Mouse (Mus musculus): Measurements from ENCODE around the gene Asxl2. TPM values are rescaled to one million over a fixed set of nuclear protein-coding genes. Genes with fewer than 3 reads are reported as not detected.
A peak's percentile ranks its signal among the peaks of the same experiment; 100 is the strongest.

Gene Asxl2
- polyA plus RNA-seq, 1 experiment, result 17.3 TPM

GRCm38 (mm10) chr12:3537616-3538015 lies 111.0 kb downstream of the Asxl2 start:
- H3K27me3 ChIP-seq (ENCODE audit: control insufficient read depth, insufficient read depth, low read length), result no peaks in the 10 kb centered on the region
- no peak for TF ChIP-seq CTCF (IDR thresholded peaks at IDR 0.05; ENCODE audit: borderline replicate concordance, control insufficient read depth, extremely low read depth, insufficient read depth, low read length, poor library complexity)
- TF ChIP-seq POLR2A (IDR thresholded peaks at IDR 0.05; ENCODE audit: control insufficient read depth, extremely low read depth, insufficient read depth, low read length, poor library complexity), result no peak
- H3K4me3 ChIP-seq (ENCODE audit: control insufficient read depth, insufficient read depth, low read length), result no peak overlapping the region
- H3K4me1 ChIP-seq (replicated peaks; ENCODE audit: control insufficient read depth, insufficient read depth, low read length), result peaks cover 5% of the 10 kb centered on the region; the same call in 1 of the 2 replicates
- H3K27ac ChIP-seq (ENCODE audit: control insufficient read depth, insufficient read depth, low read length), result no peak overlapping the region
- no peak for DNase-seq
- no peaks in the 10 kb centered on the region for H3K36me3 ChIP-seq (ENCODE audit: control insufficient read depth, insufficient read depth, low read length)
- WGBS, result 86% methylated on average over 3 of the region's 3 CpGs

DNA sequence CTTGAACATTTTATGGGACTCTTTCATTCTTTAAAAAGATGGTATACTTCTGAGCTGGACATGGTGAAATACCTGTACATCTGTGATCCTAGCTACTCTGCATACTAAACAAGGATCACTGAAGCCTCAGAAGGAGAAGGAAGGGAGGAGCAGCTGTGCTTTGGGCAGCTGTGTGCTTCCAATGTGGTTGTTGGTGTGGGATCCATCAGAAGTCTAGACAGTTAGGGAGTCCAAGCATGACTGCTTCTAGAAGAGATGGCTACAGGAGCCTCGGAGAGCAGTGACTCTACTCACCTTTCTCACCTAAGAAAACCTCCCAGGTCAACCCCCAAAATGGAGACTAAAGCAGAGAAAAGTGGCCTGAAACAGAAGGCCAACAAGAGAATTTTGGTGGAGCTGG lies 111.4 kb downstream of the Asxl2 start:
- H3K4me3 ChIP-seq (ENCODE audit: control insufficient read depth, insufficient read depth, low read length), result no peak overlapping the region
- TF ChIP-seq POLR2A (IDR thresholded peaks at IDR 0.05; ENCODE audit: control insufficient read depth, extremely low read depth, insufficient read depth, low read length, poor library complexity), result no peak
- TF ChIP-seq CTCF (IDR thresholded peaks at IDR 0.05; ENCODE audit: borderline replicate concordance, control insufficient read depth, extremely low read depth, insufficient read depth, low read length, poor library complexity), result no peak
- no peak for DNase-seq
- H3K27ac ChIP-seq (ENCODE audit: control insufficient read depth, insufficient read depth, low read length), result no peak overlapping the region
- H3K27me3 ChIP-seq (ENCODE audit: control insufficient read depth, insufficient read depth, low read length), result no peaks in the 10 kb centered on the region
- H3K4me1 ChIP-seq (replicated peaks; ENCODE audit: control insufficient read depth, insufficient read depth, low read length), result peaks cover 7% of the 10 kb centered on the region; the same call in 1 of the 2 replicates
- WGBS, result 95% methylated on average over 1 of the region's 1 CpGs
- H3K36me3 ChIP-seq (ENCODE audit: control insufficient read depth, insufficient read depth, low read length), result no peaks in the 10 kb centered on the region

DNA sequence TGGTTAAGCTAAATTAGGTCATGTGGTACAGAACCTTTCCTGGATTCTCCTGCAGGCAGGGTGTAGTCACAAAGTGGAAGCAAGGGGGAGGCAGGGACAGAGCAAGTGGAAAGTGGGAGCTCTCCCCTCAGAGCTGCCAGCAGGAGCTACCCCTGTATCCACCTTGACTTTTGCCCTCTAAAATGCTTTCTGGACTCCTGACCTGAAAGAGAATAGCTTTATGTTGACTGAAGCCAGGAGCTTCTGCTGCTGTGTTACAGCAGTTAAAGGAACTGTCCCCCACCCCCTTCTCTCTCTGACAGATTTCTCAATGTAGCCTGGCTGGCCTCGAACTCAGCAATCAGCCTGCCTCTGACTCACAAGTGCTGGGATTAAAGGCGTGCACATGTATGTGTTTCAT lies 112.9 kb downstream of the Asxl2 start:
- Histone ChIP-seq H3K27ac (ENCODE audit: control insufficient read depth, insufficient read depth, low read length) (no peak overlapping the region), H3K4me1 (replicated peaks; ENCODE audit: control insufficient read depth, insufficient read depth, low read length) (peaks cover 7% of the 10 kb centered on the region; the same call in 1 of the 2 replicates), H3K27me3 (ENCODE audit: control insufficient read depth, insufficient read depth, low read length) (no peaks in the 10 kb centered on the region), H3K4me3 (ENCODE audit: control insufficient read depth, insufficient read depth, low read length) (no peak overlapping the region), H3K36me3 (ENCODE audit: control insufficient read depth, insufficient read depth, low read length) (no peaks in the 10 kb centered on the region)
- no peak for DNase-seq
- TF ChIP-seq CTCF (IDR thresholded peaks at IDR 0.05; ENCODE audit: borderline replicate concordance, control insufficient read depth, extremely low read depth, insufficient read depth, low read length, poor library complexity) (no peak), POLR2A (IDR thresholded peaks at IDR 0.05; ENCODE audit: control insufficient read depth, extremely low read depth, insufficient read depth, low read length, poor library complexity) (no peak)
- WGBS, result 78% methylated on average over 2 of the region's 2 CpGs

- Histone ChIP-seq H3K36me3 (ENCODE audit: control insufficient read depth, insufficient read depth, low read length) (no peaks in the 10 kb centered on the region), H3K4me1 (replicated peaks; ENCODE audit: control insufficient read depth, insufficient read depth, low read length) (peaks cover 10% of the 10 kb centered on the region), H3K4me3 (ENCODE audit: control insufficient read depth, insufficient read depth, low read length) (no peak overlapping the region), H3K27me3 (ENCODE audit: control insufficient read depth, insufficient read depth, low read length) (no peaks in the 10 kb centered on the region), H3K27ac (ENCODE audit: control insufficient read depth, insufficient read depth, low read length) (no peak overlapping the region)
- no peak for TF ChIP-seq POLR2A (IDR thresholded peaks at IDR 0.05; ENCODE audit: control insufficient read depth, extremely low read depth, insufficient read depth, low read length, poor library complexity)
- no peak for TF ChIP-seq CTCF (IDR thresholded peaks at IDR 0.05; ENCODE audit: borderline replicate concordance, control insufficient read depth, extremely low read depth, insufficient read depth, low read length, poor library complexity)
- 94% methylated on average over 7 of the region's 7 CpGs for WGBS
- DNase-seq, result no peak
Observed at GRCm38 (mm10) chr12:3540871-3541270, 114.2 kb downstream of the Asxl2 start.

- DNase-seq, result no peak
- 57% methylated on average over 3 of the region's 3 CpGs for WGBS
- no peaks in the 10 kb centered on the region for H3K36me3 ChIP-seq (ENCODE audit: control insufficient read depth, insufficient read depth, low read length)
- TF ChIP-seq POLR2A (IDR thresholded peaks at IDR 0.05; ENCODE audit: control insufficient read depth, extremely low read depth, insufficient read depth, low read length, poor library complexity), result no peak
- no peak for TF ChIP-seq CTCF (IDR thresholded peaks at IDR 0.05; ENCODE audit: borderline replicate concordance, control insufficient read depth, extremely low read depth, insufficient read depth, low read length, poor library complexity)
- peaks cover 30% of the 10 kb centered on the region for H3K4me1 ChIP-seq (replicated peaks; ENCODE audit: control insufficient read depth, insufficient read depth, low read length)
- H3K27ac ChIP-seq (ENCODE audit: control insufficient read depth, insufficient read depth, low read length), result no peak overlapping the region
- no peak overlapping the region for H3K4me3 ChIP-seq (ENCODE audit: control insufficient read depth, insufficient read depth, low read length)
- no peaks in the 10 kb centered on the region for H3K27me3 ChIP-seq (ENCODE audit: control insufficient read depth, insufficient read depth, low read length)
Observed at GRCm38 (mm10) chr12:3545451-3545850, 118.8 kb downstream of the Asxl2 start.

- TF ChIP-seq CTCF (IDR thresholded peaks at IDR 0.05; ENCODE audit: borderline replicate concordance, control insufficient read depth, extremely low read depth, insufficient read depth, low read length, poor library complexity) (no peak), POLR2A (IDR thresholded peaks at IDR 0.05; ENCODE audit: control insufficient read depth, extremely low read depth, insufficient read depth, low read length, poor library complexity) (no peak)
- DNase-seq, result no peak
- WGBS, result 67% methylated on average over 4 of the region's 4 CpGs
- Histone ChIP-seq H3K36me3 (ENCODE audit: control insufficient read depth, insufficient read depth, low read length) (no peaks in the 10 kb centered on the region), H3K27me3 (ENCODE audit: control insufficient read depth, insufficient read depth, low read length) (no peaks in the 10 kb centered on the region), H3K4me1 (replicated peaks; ENCODE audit: control insufficient read depth, insufficient read depth, low read length) (peaks cover 30% of the 10 kb centered on the region), H3K4me3 (ENCODE audit: control insufficient read depth, insufficient read depth, low read length) (no peak overlapping the region), H3K27ac (ENCODE audit: control insufficient read depth, insufficient read depth, low read length) (no peak overlapping the region)
Observed at GRCm38 (mm10) chr12:3546121-3546658, 119.5 kb downstream of the Asxl2 start.

DNA sequence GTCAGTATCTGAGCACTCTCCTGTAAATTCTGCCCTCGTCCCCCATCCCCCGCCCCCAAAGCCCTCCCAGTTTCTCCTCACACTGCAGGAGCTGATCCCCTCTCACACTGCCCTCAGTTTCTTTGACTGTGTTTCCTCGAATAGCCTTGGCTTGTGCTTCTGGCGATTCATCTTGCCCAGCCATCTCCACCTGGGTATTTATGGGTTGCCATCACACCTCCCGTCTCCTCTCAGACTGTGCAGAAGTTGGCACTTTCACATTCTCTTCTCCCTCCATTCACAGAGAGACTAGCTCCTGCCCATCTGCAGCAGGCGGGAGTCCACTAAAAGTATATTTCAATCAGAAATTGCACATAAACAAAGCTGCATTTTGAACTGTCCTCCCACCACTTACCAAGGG lies 120.1 kb downstream of the Asxl2 start:
- peak overlapping the region; percentile 82 for H3K27ac ChIP-seq (ENCODE audit: control insufficient read depth, insufficient read depth, low read length)
- H3K4me3 ChIP-seq (ENCODE audit: control insufficient read depth, insufficient read depth, low read length), result no peak overlapping the region
- H3K4me1 ChIP-seq (replicated peaks; ENCODE audit: control insufficient read depth, insufficient read depth, low read length), result peaks cover 30% of the 10 kb centered on the region
- no peaks in the 10 kb centered on the region for H3K27me3 ChIP-seq (ENCODE audit: control insufficient read depth, insufficient read depth, low read length)
- H3K36me3 ChIP-seq (ENCODE audit: control insufficient read depth, insufficient read depth, low read length), result no peaks in the 10 kb centered on the region
- TF ChIP-seq CTCF (IDR thresholded peaks at IDR 0.05; ENCODE audit: borderline replicate concordance, control insufficient read depth, extremely low read depth, insufficient read depth, low read length, poor library complexity), result no peak
- no peak for TF ChIP-seq POLR2A (IDR thresholded peaks at IDR 0.05; ENCODE audit: control insufficient read depth, extremely low read depth, insufficient read depth, low read length, poor library complexity)
- WGBS, result 61% methylated on average over 6 of the region's 6 CpGs
- DNase-seq, result no peak
